Mouse (Mus musculus): ENCODE data around the gene Aplp2. TPM values are rescaled to one million over a fixed set of nuclear protein-coding genes. Genes with fewer than 3 reads are reported as not detected.

The Aplp2 gene
- polyA plus RNA-seq, 1 experiment: 47.3 TPM

- H3ac ChIP-seq (ENCODE audit: control insufficient read depth, insufficient read length, low read depth): no peak overlapping the region
- no peaks in the 10 kb centered on the region for H3K27me3 ChIP-seq (ENCODE audit: control insufficient read depth, insufficient read depth, insufficient read length)
- no peaks in the 10 kb centered on the region for H3K79me3 ChIP-seq (ENCODE audit: low read depth)
- H3K36me3 ChIP-seq (ENCODE audit: control insufficient read depth, insufficient read depth): no peaks in the 10 kb centered on the region
- no peaks in the 10 kb centered on the region for H3K79me2 ChIP-seq (ENCODE audit: control insufficient read depth, insufficient read depth)
- H3K4me3 ChIP-seq (ENCODE audit: insufficient read depth, poor library complexity, severe bottlenecking): no peak overlapping the region
- no peak for TF ChIP-seq CEBPB (IDR thresholded peaks at IDR 0.05; ENCODE audit: low read depth)
- no peak for TF ChIP-seq MYOD1 (IDR thresholded peaks at IDR 0.05; ENCODE audit: control insufficient read depth, insufficient read length, low read depth)
- no peak for TF ChIP-seq FOSL1 (IDR thresholded peaks at IDR 0.05; ENCODE audit: insufficient read depth, low read length, poor library complexity, severe bottlenecking)
- TF ChIP-seq MAX (IDR thresholded peaks at IDR 0.05): no peak
- no peak for TF ChIP-seq CTCF (IDR thresholded peaks at IDR 0.05; ENCODE audit: control insufficient read depth, insufficient read depth, insufficient read length)
- TF ChIP-seq MYOG (IDR thresholded peaks at IDR 0.05; ENCODE audit: control insufficient read depth, extremely low read depth, insufficient read length): no peak
- TF ChIP-seq USF1 (IDR thresholded peaks at IDR 0.05; ENCODE audit: low read depth): no peak
Observed at GRCm38 (mm10) chr9:31117488-31117887, 94.1 kb downstream of the Aplp2 start.

- TF ChIP-seq USF1 (IDR thresholded peaks at IDR 0.05; ENCODE audit: low read depth): no peak
- TF ChIP-seq FOSL1 (IDR thresholded peaks at IDR 0.05; ENCODE audit: insufficient read depth, low read length, poor library complexity, severe bottlenecking): no peak
- no peak for TF ChIP-seq MYOD1 (IDR thresholded peaks at IDR 0.05; ENCODE audit: control insufficient read depth, insufficient read length, low read depth)
- TF ChIP-seq CEBPB (IDR thresholded peaks at IDR 0.05; ENCODE audit: low read depth): no peak
- TF ChIP-seq MYOG (IDR thresholded peaks at IDR 0.05; ENCODE audit: control insufficient read depth, extremely low read depth, insufficient read length): no peak
- no peak for TF ChIP-seq MAX (IDR thresholded peaks at IDR 0.05)
- no peak for TF ChIP-seq CTCF (IDR thresholded peaks at IDR 0.05; ENCODE audit: control insufficient read depth, insufficient read depth, insufficient read length)
- no peak overlapping the region for H3ac ChIP-seq (ENCODE audit: control insufficient read depth, insufficient read length, low read depth)
- no peaks in the 10 kb centered on the region for H3K79me2 ChIP-seq (ENCODE audit: control insufficient read depth, insufficient read depth)
- no peak overlapping the region for H3K4me3 ChIP-seq (ENCODE audit: insufficient read depth, poor library complexity, severe bottlenecking)
- H3K27me3 ChIP-seq (ENCODE audit: control insufficient read depth, insufficient read depth, insufficient read length): no peaks in the 10 kb centered on the region
- no peaks in the 10 kb centered on the region for H3K79me3 ChIP-seq (ENCODE audit: low read depth)
- no peaks in the 10 kb centered on the region for H3K36me3 ChIP-seq (ENCODE audit: control insufficient read depth, insufficient read depth)
Observed at GRCm38 (mm10) chr9:31117088-31117487, 94.5 kb downstream of the Aplp2 start.

GRCm38 (mm10) chr9:31115586-31115985 is 96.0 kb downstream of the Aplp2 start:
- Histone ChIP-seq H3K79me3 (ENCODE audit: low read depth) (no peaks in the 10 kb centered on the region), H3ac (ENCODE audit: control insufficient read depth, insufficient read length, low read depth) (no peak overlapping the region), H3K27me3 (ENCODE audit: control insufficient read depth, insufficient read depth, insufficient read length) (no peaks in the 10 kb centered on the region), H3K4me3 (ENCODE audit: insufficient read depth, poor library complexity, severe bottlenecking) (no peak overlapping the region), H3K36me3 (ENCODE audit: control insufficient read depth, insufficient read depth) (no peaks in the 10 kb centered on the region), H3K79me2 (ENCODE audit: control insufficient read depth, insufficient read depth) (no peaks in the 10 kb centered on the region)
- TF ChIP-seq CEBPB (IDR thresholded peaks at IDR 0.05; ENCODE audit: low read depth) (no peak), CTCF (IDR thresholded peaks at IDR 0.05; ENCODE audit: control insufficient read depth, insufficient read depth, insufficient read length) (no peak), USF1 (IDR thresholded peaks at IDR 0.05; ENCODE audit: low read depth) (no peak), MAX (IDR thresholded peaks at IDR 0.05) (no peak), MYOG (IDR thresholded peaks at IDR 0.05; ENCODE audit: control insufficient read depth, extremely low read depth, insufficient read length) (no peak), MYOD1 (IDR thresholded peaks at IDR 0.05; ENCODE audit: control insufficient read depth, insufficient read length, low read depth) (no peak), FOSL1 (IDR thresholded peaks at IDR 0.05; ENCODE audit: insufficient read depth, low read length, poor library complexity, severe bottlenecking) (no peak)

- Histone ChIP-seq H3K27me3 (ENCODE audit: control insufficient read depth, insufficient read depth, insufficient read length) (peaks cover 57% of the 10 kb centered on the region), H3K79me3 (ENCODE audit: low read depth) (no peaks in the 10 kb centered on the region), H3K79me2 (ENCODE audit: control insufficient read depth, insufficient read depth) (no peaks in the 10 kb centered on the region), H3K4me3 (ENCODE audit: insufficient read depth, poor library complexity, severe bottlenecking) (no peak overlapping the region), H3ac (ENCODE audit: control insufficient read depth, insufficient read length, low read depth) (no peak overlapping the region), H3K36me3 (ENCODE audit: control insufficient read depth, insufficient read depth) (no peaks in the 10 kb centered on the region)
- TF ChIP-seq FOSL1 (IDR thresholded peaks at IDR 0.05; ENCODE audit: insufficient read depth, low read length, poor library complexity, severe bottlenecking): no peak
- TF ChIP-seq MYOD1 (IDR thresholded peaks at IDR 0.05; ENCODE audit: control insufficient read depth, insufficient read length, low read depth): no peak
- TF ChIP-seq MYOG (IDR thresholded peaks at IDR 0.05; ENCODE audit: control insufficient read depth, extremely low read depth, insufficient read length): no peak
- TF ChIP-seq USF1 (IDR thresholded peaks at IDR 0.05; ENCODE audit: low read depth): no peak
- TF ChIP-seq MAX (IDR thresholded peaks at IDR 0.05): no peak
- no peak for TF ChIP-seq CEBPB (IDR thresholded peaks at IDR 0.05; ENCODE audit: low read depth)
- TF ChIP-seq CTCF (IDR thresholded peaks at IDR 0.05; ENCODE audit: control insufficient read depth, insufficient read depth, insufficient read length): no peak
Observed at GRCm38 (mm10) chr9:31108464-31108863, 103.2 kb downstream of the Aplp2 start.

Other genes starting within 250 kb of the Aplp2 start
- 4.0 TPM for gene Zbtb44, start 181.2 kb downstream of the Aplp2 start, polyA plus RNA-seq (2012; fragmentation: generic; extraction: Trizol)
- gene St14, start 80.0 kb downstream of the Aplp2 start, polyA plus RNA-seq (2012; fragmentation: generic; extraction: Trizol): 0.02 TPM
- gene Prdm10, start 68.7 kb upstream of the Aplp2 start, polyA plus RNA-seq (2012; fragmentation: generic; extraction: Trizol): 2.5 TPM
- gene Nfrkb, start 174.4 kb upstream of the Aplp2 start, polyA plus RNA-seq (2012; fragmentation: generic; extraction: Trizol): 7.1 TPM

All from C2C12 (cell line).